Mouse (Mus musculus) gastrocnemius, postnatal 4 days (tissue): ENCODE data around the gene Gna13. TPM values are rescaled to one million over a fixed set of nuclear protein-coding genes. Genes with fewer than 3 reads are reported as not detected.
"Not testable (repeated sequence)": the region's sequence is repeated elsewhere in the genome, so short reads cannot be mapped to it uniquely, and the experiment has no call there.

Source experiments
- DNase-seq, 2 experiments: peaks; one replicate each; pipeline ENCODE4 v3.0.0; 2021 to 2022; ENCODE audit warnings: low spot score in 2 of 2, mixed read lengths in 2 of 2
- long read RNA-seq, 2 experiments: library from polyadenylated mRNA; stranded (forward); transcript quantifications; one replicate each; pipeline ENCODE4 v2.0.0; 2021
- total RNA-seq, 2 experiments: library from RNA; stranded (reverse); gene quantifications; 2 replicates each; pipeline ENCODE4 v1.2.3; 2021

The Gna13 gene
- 10 to 100 TPM; 47.3 to 54.5 TPM for total RNA-seq
- long read RNA-seq, experiment 1, full-length matches to known transcripts = 24 of 27 reads
- long read RNA-seq, experiment 1, partial matches to known transcripts = 1 of 27 reads
- long read RNA-seq, experiment 1, other reads (novel, unspliced or antisense) = 2 of 27 reads
- long read RNA-seq, experiment 2, full-length matches to known transcripts = 21 of 29 reads
- long read RNA-seq, experiment 2, partial matches to known transcripts = 5 of 29 reads
- long read RNA-seq, experiment 2, other reads (novel, unspliced or antisense) = 3 of 29 reads

DNA sequence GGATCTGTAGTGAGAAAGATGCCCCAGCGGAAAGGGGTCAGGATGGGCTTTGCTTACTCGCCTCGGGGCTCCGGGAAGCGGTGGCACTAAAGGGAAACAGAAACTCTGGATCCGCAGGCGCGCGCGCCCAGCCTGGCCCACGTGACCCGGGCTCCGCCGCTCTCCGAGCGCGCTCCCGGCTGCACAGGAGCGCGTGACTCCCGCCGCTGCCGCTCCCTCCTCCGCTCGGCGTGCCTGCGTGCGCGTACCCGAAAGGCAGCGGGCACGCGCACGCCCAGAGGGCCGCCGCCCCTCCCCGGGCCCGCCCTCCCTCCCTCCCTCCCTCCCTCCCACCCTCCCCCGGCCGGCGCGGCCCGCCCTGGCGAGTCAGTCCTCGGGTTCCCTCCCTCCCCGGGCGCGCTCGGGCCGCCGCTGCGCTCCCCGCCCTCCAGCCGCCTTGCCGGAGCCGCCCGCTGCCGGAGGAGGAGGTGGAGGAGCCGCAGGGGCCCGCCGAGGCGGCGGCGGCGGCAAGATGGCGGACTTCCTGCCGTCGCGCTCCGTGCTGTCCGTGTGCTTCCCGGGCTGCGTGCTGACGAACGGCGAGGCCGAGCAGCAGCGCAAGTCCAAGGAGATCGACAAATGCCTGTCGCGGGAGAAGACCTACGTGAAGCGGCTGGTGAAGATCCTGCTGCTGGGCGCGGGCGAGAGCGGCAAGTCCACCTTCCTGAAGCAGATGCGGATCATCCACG, at the start of gene Gna13:
Gna13 (plus strand) TSS at position 369 of the 728 bp plus-strand sequence.
- DNase-seq = peak; percentile 85 to 93

DNA sequence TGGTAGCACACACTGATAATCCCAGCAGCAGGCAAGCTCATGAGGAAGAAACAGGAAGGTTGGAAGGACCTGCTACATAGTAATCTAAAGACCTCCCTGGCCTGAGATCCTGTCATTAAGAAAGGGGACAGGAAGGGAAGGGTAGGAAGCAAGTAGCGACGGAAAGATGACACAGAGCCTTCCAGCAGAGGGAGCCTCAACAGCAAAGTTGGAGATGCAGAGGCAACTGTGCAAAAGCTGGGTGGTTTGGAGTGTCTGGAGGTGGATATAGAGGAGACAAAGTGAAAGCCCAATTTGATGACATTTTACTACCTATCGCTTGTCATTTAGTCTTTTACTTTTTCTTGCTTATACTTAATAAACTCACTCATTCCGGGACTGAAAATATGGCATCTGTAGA, 45.7 kb upstream of the Gna13 start:
- peak in 1 of 2 experiments; percentile 33 for DNase-seq

DNA sequence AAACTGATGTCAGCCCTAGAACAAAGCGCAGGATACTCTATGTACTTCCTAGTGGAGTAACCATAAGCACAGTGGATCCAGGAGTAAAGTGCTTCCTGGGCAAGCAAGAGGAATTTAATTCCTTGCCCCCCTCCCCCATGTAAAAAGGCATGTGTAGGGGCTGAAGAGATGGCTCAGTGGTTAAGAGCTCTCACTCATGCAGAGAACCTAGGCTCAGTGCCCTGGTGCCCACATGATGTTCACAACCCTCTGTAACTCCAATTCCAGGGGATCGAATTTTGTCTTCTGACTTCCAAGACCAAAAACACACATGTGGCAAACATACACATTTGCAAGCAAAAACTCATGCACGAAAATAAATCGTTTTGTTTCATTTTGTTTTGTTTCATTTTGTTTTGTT, 43.2 kb upstream of the Gna13 start:
- no peak for DNase-seq

DNA sequence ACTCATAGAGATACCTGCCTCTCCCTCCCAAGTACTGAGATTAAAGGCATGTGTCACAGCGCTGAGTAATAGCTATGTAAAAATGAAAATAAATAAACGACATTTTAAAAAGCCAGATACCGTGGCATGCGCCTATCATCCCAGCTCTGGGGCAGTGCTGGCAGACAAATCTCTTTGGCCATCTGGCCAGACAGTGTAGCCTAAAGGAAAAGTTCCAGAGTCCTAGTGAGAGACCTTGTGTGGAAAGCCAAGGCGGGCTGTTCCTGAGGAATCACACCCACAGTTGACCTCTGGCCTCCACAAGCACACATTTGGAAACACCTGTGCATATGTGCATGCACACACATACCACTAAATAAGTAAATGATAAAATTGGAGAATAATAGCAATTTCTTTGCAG, 42.7 kb upstream of the Gna13 start:
- no peak for DNase-seq

DNA sequence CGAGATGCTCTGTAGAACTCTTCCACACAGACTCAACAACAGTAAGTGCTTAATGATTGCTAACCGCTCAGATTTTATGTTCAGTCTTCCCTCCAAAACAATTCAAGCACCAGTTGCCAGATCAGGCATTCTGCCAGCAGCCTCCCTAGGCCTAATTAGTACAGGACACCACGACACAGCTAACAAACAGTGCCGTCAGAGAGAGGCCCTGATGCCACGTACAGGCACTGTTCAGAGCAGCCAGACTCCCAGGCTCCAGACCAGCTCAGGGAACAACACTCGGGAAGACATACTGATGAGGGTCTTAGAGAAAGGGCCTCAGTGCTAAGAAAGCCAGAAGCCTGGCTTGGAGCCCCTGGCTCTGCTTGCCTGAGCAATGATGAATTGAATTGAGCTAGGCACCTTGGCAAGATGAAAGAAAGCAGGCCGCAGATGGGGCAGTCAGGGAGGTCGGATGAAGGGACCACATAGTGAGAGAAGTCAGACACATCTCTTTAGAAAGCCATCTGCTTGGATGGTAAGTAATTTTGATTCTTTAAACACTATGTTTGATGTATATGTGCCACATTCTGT, 42.2 kb upstream of the Gna13 start:
- no peak for DNase-seq

DNA sequence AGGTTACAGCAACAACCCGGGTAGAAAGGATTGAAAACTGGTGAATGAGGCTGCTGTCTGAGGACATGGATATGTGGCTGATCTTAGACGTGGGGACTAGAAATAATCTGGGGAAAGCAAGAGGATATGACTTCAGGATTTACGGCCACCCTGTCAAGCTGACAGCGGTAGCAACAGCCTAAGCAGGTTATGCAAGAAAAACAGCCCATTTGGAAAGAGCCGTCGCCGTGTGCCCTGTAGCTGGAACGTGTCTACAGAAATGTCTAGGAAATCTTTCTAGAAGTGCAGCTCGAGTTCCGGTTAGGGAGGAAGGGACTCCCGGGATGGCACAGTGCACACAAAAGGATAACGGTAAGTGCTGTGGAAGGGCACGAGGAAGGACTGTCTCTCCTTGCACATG, 36.4 kb upstream of the Gna13 start:
- no peak for DNase-seq

DNA sequence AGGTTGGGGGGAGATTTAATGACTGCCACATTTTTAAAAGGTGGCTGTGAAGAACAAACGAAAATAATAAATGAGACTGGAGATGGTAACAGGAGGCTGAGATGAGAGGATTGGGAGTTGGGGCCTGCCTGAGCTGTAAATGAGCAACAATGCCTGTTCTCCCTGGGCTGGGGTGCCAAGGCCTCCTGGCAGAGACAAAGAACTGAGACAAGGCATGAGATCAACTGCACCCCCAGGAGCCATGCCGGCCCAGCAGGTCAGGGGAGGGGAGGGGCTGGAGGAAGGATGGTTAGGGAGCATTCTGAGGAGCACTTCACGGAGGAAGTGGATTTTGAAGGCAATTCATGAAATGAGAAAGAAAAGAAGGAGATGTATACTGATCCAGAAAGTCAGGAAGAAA, 35.2 kb upstream of the Gna13 start:
- DNase-seq = no peak

DNA sequence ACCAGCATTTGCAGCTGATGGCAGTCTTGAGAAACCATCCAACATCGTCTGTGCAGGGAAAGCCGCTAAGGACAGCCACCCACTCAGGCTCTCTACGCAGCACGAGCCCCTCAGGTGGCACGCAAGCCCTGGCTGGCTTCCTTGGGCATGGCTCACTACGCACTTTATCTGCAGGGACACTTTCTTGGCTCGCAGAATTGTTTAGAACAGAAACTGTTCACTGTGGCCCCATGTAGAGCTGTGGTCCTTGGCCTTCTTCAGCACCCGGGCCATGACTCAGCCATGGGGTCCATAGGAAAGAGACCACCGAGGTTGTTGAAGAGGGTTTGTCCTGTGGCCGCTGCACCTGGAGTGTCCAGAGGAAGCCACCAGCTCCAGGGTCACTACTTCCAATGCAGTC, 34.7 kb upstream of the Gna13 start:
- no peak for DNase-seq

DNA sequence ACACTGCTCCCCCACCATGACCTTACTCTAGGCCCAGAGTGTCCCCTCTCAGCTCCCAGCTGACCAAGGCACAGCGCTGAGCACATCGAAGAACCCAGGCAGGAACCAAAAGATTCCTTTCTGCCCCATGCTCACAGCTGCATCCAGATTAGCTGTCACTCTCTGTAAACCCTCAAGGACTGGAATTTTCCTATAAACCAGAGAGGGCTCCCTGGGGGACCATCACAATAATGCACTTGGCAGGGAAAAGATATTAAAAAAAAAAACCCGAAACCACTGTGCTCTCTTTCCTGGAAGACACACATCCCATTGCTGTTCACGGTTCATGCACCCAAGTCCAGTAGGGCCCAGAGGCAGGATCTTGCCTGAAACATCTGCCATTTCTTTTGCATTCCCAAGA, 33.3 kb upstream of the Gna13 start:
- DNase-seq = no peak

DNA sequence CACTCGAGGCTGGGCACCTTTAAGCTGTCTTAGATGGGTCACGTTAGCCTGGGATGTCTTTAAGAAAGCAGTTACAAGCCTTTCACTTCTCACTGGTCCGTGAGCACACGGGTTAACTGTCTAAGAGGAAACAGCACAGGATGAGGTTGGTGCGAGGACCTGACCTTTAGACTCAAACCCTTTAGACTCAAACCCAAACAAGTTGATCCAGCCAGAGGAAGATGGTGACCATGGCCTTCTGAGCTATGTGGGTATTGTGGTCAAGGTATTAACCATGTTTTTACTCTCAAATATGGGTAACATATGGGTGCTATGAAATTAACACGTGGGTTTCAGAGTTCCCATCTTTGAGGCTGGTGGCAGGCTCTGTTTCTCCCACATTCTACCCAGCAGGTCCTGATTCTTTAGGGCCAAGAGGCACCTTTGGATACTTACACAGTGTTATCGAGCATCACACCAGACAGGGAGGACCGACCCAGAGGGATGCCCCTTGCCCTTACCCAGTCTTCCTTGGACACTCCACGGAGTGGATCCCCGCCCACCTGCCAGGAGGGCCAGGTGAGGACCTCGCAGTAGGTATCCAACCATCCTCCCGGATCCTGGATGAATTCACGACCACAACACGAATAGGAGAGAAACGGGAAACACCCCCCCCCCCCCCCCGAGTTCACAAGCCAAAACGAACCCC, 31.8 kb upstream of the Gna13 start:
- no peak for DNase-seq

DNA sequence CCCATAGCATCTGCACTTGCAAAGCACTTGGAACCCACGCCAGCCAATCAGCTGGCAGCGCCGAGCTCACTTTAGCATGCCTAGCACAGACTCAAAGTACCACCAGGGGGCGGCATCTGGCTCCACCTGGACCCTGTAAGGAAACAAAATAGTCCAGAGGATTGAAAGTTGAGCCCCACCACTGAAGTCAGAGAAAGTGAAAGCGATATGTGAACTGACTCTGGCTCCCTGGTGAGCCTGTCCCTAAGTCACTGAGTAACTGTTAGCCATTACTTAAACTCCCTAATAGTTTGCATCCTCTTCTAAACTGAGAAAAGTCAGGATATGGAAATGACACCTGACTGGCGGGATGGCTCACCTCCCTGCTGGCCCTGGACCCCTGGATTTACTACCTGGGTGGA, 31.2 kb upstream of the Gna13 start:
- DNase-seq = peak; percentile 90 to 97

DNA sequence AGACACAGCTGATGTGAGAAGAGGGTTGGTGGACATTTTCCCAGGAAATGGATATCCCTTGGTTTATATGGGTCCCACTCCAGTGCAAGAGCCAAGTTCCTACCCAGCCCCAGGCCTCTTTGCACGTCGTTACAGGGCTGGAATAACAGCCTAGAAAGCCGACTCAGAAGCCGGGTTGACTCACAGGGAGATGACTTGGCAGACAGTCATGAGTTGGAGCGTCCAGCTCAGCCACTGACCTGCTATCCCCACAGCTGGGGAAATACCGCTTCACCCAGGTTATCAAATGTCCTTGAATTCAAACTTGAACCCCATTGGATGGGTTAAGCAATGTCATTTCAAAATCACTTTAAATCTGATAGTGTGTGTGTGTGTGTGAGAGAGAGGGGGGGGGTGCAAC, 29.9 kb upstream of the Gna13 start:
- peak in 1 of 2 experiments; percentile 36 for DNase-seq

DNA sequence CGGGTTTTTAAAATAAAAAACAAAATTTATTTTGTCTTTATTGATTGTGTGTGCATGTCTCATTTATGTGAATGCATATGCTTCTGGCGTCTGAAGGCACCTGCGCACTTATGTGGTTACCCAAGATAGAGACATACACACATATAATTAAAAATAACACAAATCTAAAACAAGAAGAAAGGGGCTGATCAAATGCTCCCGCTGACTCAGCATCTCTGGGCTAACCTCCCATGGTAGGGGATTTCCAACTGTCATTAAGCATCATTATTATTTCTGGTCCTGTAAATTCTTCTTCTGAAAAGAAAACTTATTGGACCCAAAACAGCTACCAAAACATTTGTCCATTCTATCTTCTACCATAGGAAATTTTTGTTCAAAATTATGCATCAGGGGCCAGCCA, 27.9 kb upstream of the Gna13 start:
- DNase-seq = no peak

DNA sequence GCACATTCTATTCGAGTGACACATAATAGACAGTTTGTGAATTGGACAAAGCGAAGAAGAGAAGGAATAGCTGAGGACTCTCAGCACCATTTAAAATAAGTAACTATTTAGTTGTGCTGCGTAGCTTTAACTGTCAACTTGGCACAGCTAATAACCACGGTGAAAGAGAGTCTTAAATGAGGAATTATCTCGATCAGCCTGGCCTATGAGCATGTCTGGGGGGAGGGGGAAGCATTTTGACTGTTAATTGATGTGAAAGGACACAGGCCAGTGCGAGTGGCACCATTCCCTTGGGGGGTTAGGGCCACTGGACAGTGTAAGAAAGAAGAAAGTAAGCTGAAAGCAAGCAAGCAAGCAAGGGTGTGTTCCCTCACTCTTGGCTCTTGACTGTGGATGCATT, 26.7 kb upstream of the Gna13 start:
- DNase-seq = no peak

DNA sequence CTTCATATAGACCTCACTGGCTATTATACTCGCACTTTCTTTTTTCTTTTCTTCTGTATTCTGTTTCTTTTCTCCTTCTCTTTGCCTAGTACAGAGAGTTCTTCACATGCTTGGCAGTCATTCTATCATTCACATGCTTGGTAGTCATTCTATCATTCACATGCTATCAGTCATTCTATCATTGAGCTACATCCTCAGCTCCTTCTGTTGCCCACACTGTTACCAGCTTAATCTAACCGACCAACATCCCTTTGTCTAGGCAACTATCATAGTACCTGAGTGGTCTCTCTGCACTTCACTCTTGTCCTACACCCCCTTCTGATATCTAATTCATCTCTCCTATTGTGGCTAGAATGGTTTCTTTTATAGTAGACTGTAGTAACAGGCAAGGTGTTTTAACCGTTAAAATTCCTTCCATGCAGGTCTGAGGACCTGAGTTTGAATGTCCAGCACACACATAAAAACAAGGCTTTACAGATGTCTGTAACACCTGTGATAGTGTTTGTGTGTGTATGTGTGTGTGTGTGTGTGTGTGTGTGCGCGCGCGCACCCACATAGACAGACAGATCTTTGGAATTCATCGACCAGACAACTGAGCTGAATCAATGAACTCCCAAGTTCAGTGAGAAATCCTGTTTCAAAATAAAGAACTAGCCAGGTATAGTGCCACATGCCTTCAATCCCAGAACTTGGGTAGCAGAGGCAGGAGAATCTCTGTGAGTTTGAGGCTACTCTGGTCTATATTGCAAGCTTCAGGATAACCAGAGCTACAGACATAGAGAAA, 23.3 kb upstream of the Gna13 start:
- DNase-seq = no peak

DNA sequence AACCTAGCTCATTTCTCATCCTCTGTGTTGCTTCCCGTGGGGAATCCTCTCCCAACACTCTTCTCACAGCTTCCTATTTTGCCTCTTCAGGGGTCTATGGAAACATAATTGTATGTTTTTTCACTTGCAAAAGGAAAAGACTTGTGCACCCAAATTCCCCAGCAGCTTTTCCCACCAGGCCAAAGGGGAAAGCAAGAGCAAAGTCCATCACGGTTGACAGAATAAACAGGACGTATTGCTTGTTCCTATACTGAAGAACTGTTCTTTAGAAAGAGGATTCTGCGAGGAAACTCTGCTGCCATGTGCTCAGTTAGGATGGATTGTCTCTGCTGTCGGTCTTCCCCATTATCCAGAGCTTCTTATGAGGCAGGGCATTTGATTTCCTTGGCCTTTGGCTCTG, 22.1 kb upstream of the Gna13 start:
- no peak for DNase-seq

DNA sequence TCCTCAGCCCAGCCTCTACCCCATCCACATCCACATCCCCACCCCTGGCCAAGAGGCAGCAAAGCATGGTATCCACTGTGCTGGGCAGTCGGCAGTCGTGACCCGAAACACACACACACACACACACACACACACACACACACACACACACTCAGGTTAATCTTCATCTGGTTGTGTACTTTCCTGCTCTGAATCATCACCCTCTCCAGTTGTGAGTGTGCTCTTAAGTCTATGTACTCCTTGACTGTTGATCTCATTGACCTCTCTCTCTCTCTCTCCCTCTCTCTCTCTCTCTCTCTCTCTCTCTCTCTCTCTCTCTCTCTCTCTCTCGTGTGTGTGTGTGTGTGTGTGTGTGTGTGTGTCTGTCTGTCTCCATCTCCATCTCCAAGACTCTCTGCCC, 20.0 kb upstream of the Gna13 start:
- not testable (repeated sequence) for DNase-seq

DNA sequence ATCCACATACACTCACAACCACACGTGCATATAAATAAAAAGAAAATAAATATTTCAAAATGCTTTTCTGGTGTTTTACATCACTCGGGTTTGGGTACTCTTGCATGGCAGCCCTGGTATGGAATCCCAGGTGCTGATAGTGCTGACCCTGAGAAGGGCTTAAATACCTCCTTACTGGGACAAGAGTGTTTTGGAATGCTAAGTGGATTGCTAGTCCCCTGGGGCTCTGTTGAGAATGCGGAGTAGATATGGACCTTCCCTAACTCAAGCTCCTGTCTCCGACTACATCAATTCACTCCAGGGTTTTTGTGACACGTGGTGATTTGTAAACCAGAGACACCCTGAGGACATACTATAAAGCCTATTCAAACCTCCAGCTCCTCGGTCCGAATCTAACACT, 19.1 kb upstream of the Gna13 start:
- no peak for DNase-seq

DNA sequence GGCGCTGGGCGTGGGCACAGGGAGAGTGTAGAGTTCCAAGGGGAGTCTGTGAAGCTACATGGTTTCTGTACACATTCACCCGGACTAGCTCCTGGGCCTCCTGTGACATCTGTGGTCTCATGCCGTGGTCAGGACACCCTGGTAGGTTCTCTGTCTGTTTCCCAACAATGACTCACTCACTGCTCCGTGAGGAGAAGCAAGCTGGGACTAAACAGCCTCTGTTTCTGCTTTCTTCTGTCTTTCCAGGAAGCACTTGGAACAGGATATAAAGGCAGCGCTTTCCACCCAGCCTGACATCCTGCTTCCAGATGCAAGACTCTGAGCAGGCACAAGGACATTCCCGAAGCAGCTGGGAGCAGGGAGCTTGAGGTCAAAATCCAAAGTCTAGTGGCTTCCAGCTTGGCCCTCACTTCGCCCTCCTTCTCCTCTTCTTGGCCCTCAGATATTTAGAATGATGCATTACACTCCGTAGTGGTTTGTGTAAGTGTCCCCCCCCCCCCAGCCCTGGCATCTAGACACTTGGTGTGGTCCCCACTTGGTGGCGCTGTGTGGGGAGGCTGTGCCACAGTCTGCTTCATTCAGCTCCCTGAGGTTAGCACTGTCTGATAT, 18.5 kb upstream of the Gna13 start:
- peak in 1 of 2 experiments; percentile 69 for DNase-seq

DNA sequence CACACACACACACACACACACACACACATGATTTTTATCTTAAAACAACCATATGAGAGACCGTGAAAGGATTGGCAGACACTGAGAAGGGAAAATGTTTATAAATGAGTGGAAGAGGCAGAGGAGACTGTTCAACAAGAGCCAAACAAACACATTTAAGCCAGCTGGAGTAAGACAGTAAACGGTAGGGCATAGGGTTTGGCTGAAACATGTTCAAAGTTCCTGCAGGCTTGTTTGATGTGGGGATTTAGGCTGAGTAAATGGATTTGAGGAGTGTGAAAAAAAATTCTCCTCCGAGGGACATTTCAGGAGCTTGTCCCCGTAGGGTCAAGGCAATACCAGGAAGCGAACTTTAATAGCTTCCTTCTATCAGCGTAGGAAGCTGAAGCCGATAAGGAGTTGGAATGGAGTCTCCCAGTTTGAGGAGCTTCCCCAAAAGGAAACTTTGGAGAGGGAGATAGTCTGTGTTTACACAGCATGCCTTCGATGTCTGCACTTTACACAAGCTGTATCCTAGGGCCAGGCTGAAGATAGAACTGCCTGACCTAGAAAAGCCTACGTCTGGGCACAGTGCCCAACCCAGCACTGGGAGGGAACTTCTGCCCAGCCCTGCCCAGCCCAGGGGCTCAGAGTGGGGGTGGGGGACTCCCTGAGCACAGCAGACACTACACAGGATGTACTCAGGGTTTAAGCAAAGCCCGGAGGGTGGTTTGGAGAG, 15.2 kb upstream of the Gna13 start:
- peak; percentile 56 to 75 for DNase-seq
